Mouse (Mus musculus) kidney, postnatal 25 days (tissue): ENCODE data around the gene Hecw2.

Experiments used
- DNase-seq, 2 experiments: peaks; one replicate each; pipeline ENCODE4 v3.0.0; 2021; ENCODE audit warnings: mixed read lengths in 2 of 2

Hecw2 gene

GRCm38 (mm10) chr1:53867316-53867715 is 327.7 kb downstream of the Hecw2 start:
- no peak for DNase-seq

GRCm38 (mm10) chr1:53866374-53866902 is 328.5 kb downstream of the Hecw2 start:
- no peak for DNase-seq

- DNase-seq, result no peak
These were observed 330.9 kb downstream of the Hecw2 start for GRCm38 (mm10) chr1:53864046-53864445.

GRCm38 (mm10) chr1:53860611-53861010 is 334.4 kb downstream of the Hecw2 start:
- DNase-seq, result no peak

- no peak for DNase-seq
These were observed 335.8 kb downstream of the Hecw2 start for GRCm38 (mm10) chr1:53859175-53859574.

GRCm38 (mm10) chr1:53856501-53857103 is 338.4 kb downstream of the Hecw2 start:
- DNase-seq, result no peak

GRCm38 (mm10) chr1:53855732-53856131 is 339.2 kb downstream of the Hecw2 start:
- no peak for DNase-seq

- DNase-seq, result no peak
These were observed 342.8 kb downstream of the Hecw2 start for GRCm38 (mm10) chr1:53852086-53852610.

- peak in 1 of 2 experiments; percentile 52 for DNase-seq
These were observed 343.6 kb downstream of the Hecw2 start for GRCm38 (mm10) chr1:53851334-53851733.

- DNase-seq, result no peak
These were observed 344.1 kb downstream of the Hecw2 start for GRCm38 (mm10) chr1:53850891-53851290.

GRCm38 (mm10) chr1:53846665-53847237 is 348.2 kb downstream of the Hecw2 start:
- no peak for DNase-seq

GRCm38 (mm10) chr1:53845854-53846253 is 349.1 kb downstream of the Hecw2 start:
- DNase-seq, result no peak

GRCm38 (mm10) chr1:53844914-53845612 is 349.9 kb downstream of the Hecw2 start:
- no peak for DNase-seq

- no peak for DNase-seq
These were observed 350.6 kb downstream of the Hecw2 start for GRCm38 (mm10) chr1:53844122-53844913.

- DNase-seq, result no peak
These were observed 351.9 kb downstream of the Hecw2 start for GRCm38 (mm10) chr1:53843051-53843450.

GRCm38 (mm10) chr1:53841080-53841479 is 353.9 kb downstream of the Hecw2 start:
- DNase-seq, result peak in 1 of 2 experiments; percentile 27

- no peak for DNase-seq
These were observed 355.6 kb downstream of the Hecw2 start for GRCm38 (mm10) chr1:53839392-53839791.

GRCm38 (mm10) chr1:53838182-53838859 is 356.6 kb downstream of the Hecw2 start:
- DNase-seq, result no peak

- no peak for DNase-seq
These were observed 364.7 kb downstream of the Hecw2 start for GRCm38 (mm10) chr1:53830286-53830685.

GRCm38 (mm10) chr1:53829089-53829488 is 365.9 kb downstream of the Hecw2 start:
- no peak for DNase-seq

GRCm38 (mm10) chr1:53824446-53825337 is 370.3 kb downstream of the Hecw2 start:
- DNase-seq, result no peak
